Mouse (Mus musculus) ES-Bruce4 (cell line): ENCODE data around the gene Foxj2.

Source experiments
- CTCF ChIP-seq: IDR thresholded peaks from one replicate; pipeline ENCODE4 v1.8.1; 2011; ENCODE audit warnings: low read depth, low read length
- EP300 ChIP-seq: IDR thresholded peaks from 2 replicates; pipeline ENCODE4 v1.6.1; 2011; ENCODE audit warnings: low read depth, low read length; ENCODE audit not compliant: insufficient read depth
- POLR2A ChIP-seq: IDR thresholded peaks from one replicate; pipeline ENCODE4 v1.8.1; 2011; ENCODE audit warnings: low read length; ENCODE audit not compliant: insufficient read depth

DNA sequence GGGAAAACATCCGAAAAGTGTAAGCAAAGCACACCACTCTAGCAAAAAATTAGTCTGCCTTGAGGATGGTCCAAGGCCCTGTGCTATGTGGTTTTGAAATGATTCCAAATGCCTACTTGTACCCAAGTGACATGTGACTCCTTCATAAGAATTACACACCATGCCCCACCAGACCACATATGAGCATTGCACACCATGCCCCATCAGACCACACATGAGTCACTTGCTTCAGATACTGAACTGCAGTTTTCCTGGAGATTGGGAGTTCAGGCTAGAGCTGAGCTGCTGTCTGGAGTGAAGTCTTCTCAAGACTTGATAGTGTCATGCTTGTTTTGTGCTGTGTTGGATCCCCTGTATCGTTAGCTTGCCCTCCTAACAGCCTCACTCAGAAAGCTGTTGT lies 69.9 kb downstream of the Foxj2 start:
- TF ChIP-seq EP300 = no peak
- no peak for TF ChIP-seq POLR2A
- TF ChIP-seq CTCF = no peak
